Mouse (Mus musculus) forebrain, embryonic 14.5 days (tissue): ENCODE measurements around the gene Itpkb. TPM values are rescaled to one million over a fixed set of nuclear protein-coding genes. Genes with fewer than 3 reads are reported as not detected.
A peak's percentile ranks its signal among the peaks of the same experiment; 100 is the strongest.

Source experiments
- ATAC-seq: fragments of 200-750 bp; cut with Nextera tagmentation; 2 replicates; pipeline ENCODE4 v1.8.0; 2017; ENCODE audit warnings: mild to moderate bottlenecking, moderate library complexity
- DNase-seq: peaks from one replicate; pipeline ENCODE4 v3.0.0-alpha.2; 2015; ENCODE audit warnings: low spot score
- H3K27ac ChIP-seq: fragments of 300-500 bp; sonication (generic); 2 replicates; pipeline ENCODE4 v1.5.1; 2014; ENCODE audit warnings: low read depth, mild to moderate bottlenecking, control low read depth, low read length, moderate library complexity
- H3K27me3 ChIP-seq: fragments of 300-500 bp; sonication (generic); replicated peaks from 2 replicates; pipeline ENCODE4 v1.6.1; 2014; ENCODE audit warnings: low read length, control low read depth, mixed read lengths; ENCODE audit not compliant: control insufficient read depth, insufficient read depth
- H3K36me3 ChIP-seq: fragments of 300-500 bp; sonication (generic); 2 replicates; pipeline ENCODE4 v1.6.1; 2014; ENCODE audit warnings: low read length, control low read depth; ENCODE audit not compliant: control insufficient read depth, insufficient read depth
- H3K4me1 ChIP-seq: fragments of 300-500 bp; sonication (generic); 2 replicates; pipeline ENCODE4 v1.6.1; 2014; ENCODE audit warnings: antibody characterized with exemption, low read length, control low read depth; ENCODE audit not compliant: control insufficient read depth, insufficient read depth
- H3K4me2 ChIP-seq: fragments of 300-500 bp; sonication (generic); 2 replicates; pipeline ENCODE4 v1.6.1; 2014; ENCODE audit warnings: mild to moderate bottlenecking, control low read depth, low read length
- H3K4me3 ChIP-seq: fragments of 300-500 bp; sonication (generic); 2 replicates; pipeline ENCODE4 v1.5.1; 2014; ENCODE audit warnings: low read depth, low read length, control low read depth
- H3K9ac ChIP-seq: fragments of 300-500 bp; sonication (generic); 2 replicates; pipeline ENCODE4 v1.6.1; 2014; ENCODE audit warnings: mild to moderate bottlenecking, low read length, control low read depth, moderate library complexity
- H3K9me3 ChIP-seq: fragments of 300-500 bp; sonication (generic); replicated peaks from 2 replicates; pipeline ENCODE4 v1.6.1; 2016; ENCODE audit warnings: low read length, control low read depth, mixed read lengths; ENCODE audit not compliant: control insufficient read depth
- WGBS: fragments of 180-500 bp; shearing (Covaris S2); extraction: QIAGEN DNeasy Blood & Tissue Kit; methylation state at CpG from one replicate; pipeline ENCODE4 v1.1.7; 2014; 5-methylcytosine and 5-hydroxymethylcytosine counted together
- polyA plus RNA-seq: library from polyadenylated mRNA; unstranded; fragments of >200 nt; fragmentation: Nextera tagmentation; extraction: Ambion mirVana; gene quantifications from 2 replicates; pipeline ENCODE4 v1.2.1, GENCODE M21; 2014

Itpkb gene
- polyA plus RNA-seq, 1 experiment from 2014 or later = 1.3 TPM

- no peak for DNase-seq
- Histone ChIP-seq H3K4me2 (no peak overlapping the region), H3K27me3 (no peaks in the 10 kb centered on the region), H3K9me3 (no peaks in the 10 kb centered on the region), H3K4me3 (no peak overlapping the region), H3K4me1 (no peaks in the 10 kb centered on the region), H3K36me3 (no peaks in the 10 kb centered on the region), H3K27ac (no peak overlapping the region), H3K9ac (no peak overlapping the region)
- 79% methylated on average over 3 of the region's 3 CpGs for WGBS
- no peak for ATAC-seq
Observed at GRCm38 (mm10) chr1:180398446-180398845, 68.2 kb downstream of the Itpkb start.

- Histone ChIP-seq H3K27me3 (no peaks in the 10 kb centered on the region), H3K36me3 (no peaks in the 10 kb centered on the region), H3K4me1 (no peaks in the 10 kb centered on the region), H3K27ac (no peak overlapping the region), H3K9me3 (no peaks in the 10 kb centered on the region), H3K4me3 (no peak overlapping the region), H3K4me2 (no peak overlapping the region), H3K9ac (no peak overlapping the region)
- DNase-seq (no peak), ATAC-seq (no peak)
- WGBS = 76% methylated on average over 4 of the region's 4 CpGs
Observed at GRCm38 (mm10) chr1:180400691-180401455, 70.6 kb downstream of the Itpkb start.

- no peak for ATAC-seq
- Histone ChIP-seq H3K4me2 (no peak overlapping the region), H3K27ac (no peak overlapping the region)
Observed at GRCm38 (mm10) chr1:180401725-180402124, 71.4 kb downstream of the Itpkb start.

GRCm38 (mm10) chr1:180402481-180403081 lies 72.3 kb downstream of the Itpkb start:
- Histone ChIP-seq H3K9me3 (no peaks in the 10 kb centered on the region), H3K4me2 (no peak overlapping the region), H3K27ac (no peak overlapping the region), H3K36me3 (no peaks in the 10 kb centered on the region), H3K27me3 (no peaks in the 10 kb centered on the region), H3K4me1 (no peaks in the 10 kb centered on the region), H3K4me3 (no peak overlapping the region), H3K9ac (no peak overlapping the region)
- ATAC-seq (no peak), DNase-seq (no peak)
- WGBS = 93% methylated on average over 11 of the region's 11 CpGs

More at GRCm38 (mm10) chr1:180401725-180402124, 71.4 kb downstream of the Itpkb start:
- Histone ChIP-seq H3K9me3 (no peaks in the 10 kb centered on the region), H3K4me3 (no peak overlapping the region), H3K9ac (no peak overlapping the region), H3K36me3 (no peaks in the 10 kb centered on the region), H3K27me3 (no peaks in the 10 kb centered on the region), H3K4me1 (no peaks in the 10 kb centered on the region)
- 86% methylated on average over 6 of the region's 6 CpGs for WGBS
- no peak for DNase-seq

- ATAC-seq = no peak
- Histone ChIP-seq H3K36me3 (no peaks in the 10 kb centered on the region), H3K4me3 (no peak overlapping the region), H3K27me3 (no peaks in the 10 kb centered on the region), H3K4me1 (no peaks in the 10 kb centered on the region), H3K4me2 (no peak overlapping the region), H3K27ac (peak overlapping the region; percentile 11; the same call in 1 of the 2 replicates), H3K9me3 (no peaks in the 10 kb centered on the region), H3K9ac (no peak overlapping the region)
- DNase-seq = no peak
- WGBS = 92% methylated on average over 8 of the region's 8 CpGs
Observed at GRCm38 (mm10) chr1:180403357-180403693, 73.0 kb downstream of the Itpkb start.

GRCm38 (mm10) chr1:180403694-180404606 lies 73.7 kb downstream of the Itpkb start:
- no peak overlapping the region for H3K4me3 ChIP-seq
- DNase-seq = no peak
- ATAC-seq = no peak
- H3K4me1 ChIP-seq = no peaks in the 10 kb centered on the region
- H3K27ac ChIP-seq = peak overlapping the region; percentile 11; the same call in 1 of the 2 replicates
- H3K36me3 ChIP-seq = no peaks in the 10 kb centered on the region
- 78% methylated on average over 30 of the region's 32 CpGs for WGBS
- H3K9me3 ChIP-seq = no peaks in the 10 kb centered on the region
- no peak overlapping the region for H3K4me2 ChIP-seq
- H3K9ac ChIP-seq = no peak overlapping the region
- no peaks in the 10 kb centered on the region for H3K27me3 ChIP-seq

GRCm38 (mm10) chr1:180404706-180405105 lies 74.4 kb downstream of the Itpkb start:
- 93% methylated on average over 3 of the region's 3 CpGs for WGBS
- ATAC-seq (no peak), DNase-seq (no peak)
- Histone ChIP-seq H3K27ac (no peak overlapping the region), H3K9ac (no peak overlapping the region), H3K4me1 (no peaks in the 10 kb centered on the region), H3K4me3 (no peak overlapping the region), H3K27me3 (no peaks in the 10 kb centered on the region), H3K36me3 (no peaks in the 10 kb centered on the region), H3K4me2 (no peak overlapping the region), H3K9me3 (no peaks in the 10 kb centered on the region)

- 79% methylated on average over 9 of the region's 9 CpGs for WGBS
- H3K36me3 ChIP-seq = no peaks in the 10 kb centered on the region
- H3K9me3 ChIP-seq = no peaks in the 10 kb centered on the region
- H3K9ac ChIP-seq = no peak overlapping the region
- H3K4me1 ChIP-seq = no peaks in the 10 kb centered on the region
- DNase-seq (no peak), ATAC-seq (no peak)
- H3K27ac ChIP-seq = no peak overlapping the region
- H3K4me3 ChIP-seq = no peak overlapping the region
- H3K27me3 ChIP-seq = no peaks in the 10 kb centered on the region
- no peak overlapping the region for H3K4me2 ChIP-seq
Observed at GRCm38 (mm10) chr1:180405576-180406335, 75.5 kb downstream of the Itpkb start.
